Mouse (Mus musculus) spleen, adult 2 months (tissue): ENCODE data around the gene Cemip2. TPM values are rescaled to one million over a fixed set of nuclear protein-coding genes. Genes with fewer than 3 reads are reported as not detected.

Experiments used
- DNase-seq, 2 experiments: peaks; one replicate each; pipeline versions ENCODE4 v3.0.0 to v3.0.0-alpha.2; 2012 to 2021; ENCODE audit warnings: low spot score in 2 of 2, low read depth in 1 of 2
- H3K27ac ChIP-seq: fragments of 200-500 bp; 2 replicates; pipeline ENCODE4 v1.5.1; 2012; ENCODE audit warnings: low read length, inconsistent platforms; ENCODE audit not compliant: insufficient read depth
- H3K27me3 ChIP-seq: fragments of 200-500 bp; 2 replicates; pipeline ENCODE4 v1.6.1; 2012; ENCODE audit warnings: mild to moderate bottlenecking, moderate library complexity, low read length, inconsistent platforms; ENCODE audit not compliant: control insufficient read depth, insufficient read depth
- H3K36me3 ChIP-seq: fragments of 200-500 bp; 2 replicates; pipeline ENCODE4 v1.6.1; 2012; ENCODE audit warnings: mild to moderate bottlenecking, low read length, inconsistent platforms; ENCODE audit not compliant: control insufficient read depth, insufficient read depth
- H3K4me1 ChIP-seq: fragments of 200-500 bp; 2 replicates; pipeline ENCODE4 v1.6.1; 2011; ENCODE audit warnings: inconsistent platforms; ENCODE audit not compliant: control insufficient read depth, insufficient read depth, insufficient read length
- H3K4me3 ChIP-seq: fragments of 200-500 bp; 2 replicates; pipeline ENCODE4 v1.5.1; 2011; ENCODE audit warnings: mild to moderate bottlenecking, inconsistent platforms; ENCODE audit not compliant: insufficient read depth, insufficient read length; ENCODE audit errors: extremely low read depth
- CTCF ChIP-seq: fragments of 200-500 bp; IDR thresholded peaks from 2 replicates; pipeline ENCODE4 v1.5.1; 2011; ENCODE audit warnings: mild to moderate bottlenecking, inconsistent platforms; ENCODE audit not compliant: insufficient read depth, insufficient read length, insufficient replicate concordance; ENCODE audit errors: extremely low read depth
- POLR2A ChIP-seq: fragments of 200-500 bp; IDR thresholded peaks from 2 replicates; pipeline ENCODE4 v1.6.1; 2011; ENCODE audit warnings: low read depth, low read length, inconsistent platforms
- WGBS: fragments of 180-500 bp; shearing (Covaris S2); methylation state at CpG from one replicate; pipeline ENCODE4 v1.1.7; 2018; 5-methylcytosine and 5-hydroxymethylcytosine counted together
- polyA plus RNA-seq: library from polyadenylated mRNA; depleted of rRNA; stranded (reverse); fragments of >200 nt; gene quantifications from 2 replicates; pipeline ENCODE4 v1.2.3, GENCODE M21; 2012

Gene Cemip2
- polyA plus RNA-seq, 1 experiment: 2.5 TPM

DNA sequence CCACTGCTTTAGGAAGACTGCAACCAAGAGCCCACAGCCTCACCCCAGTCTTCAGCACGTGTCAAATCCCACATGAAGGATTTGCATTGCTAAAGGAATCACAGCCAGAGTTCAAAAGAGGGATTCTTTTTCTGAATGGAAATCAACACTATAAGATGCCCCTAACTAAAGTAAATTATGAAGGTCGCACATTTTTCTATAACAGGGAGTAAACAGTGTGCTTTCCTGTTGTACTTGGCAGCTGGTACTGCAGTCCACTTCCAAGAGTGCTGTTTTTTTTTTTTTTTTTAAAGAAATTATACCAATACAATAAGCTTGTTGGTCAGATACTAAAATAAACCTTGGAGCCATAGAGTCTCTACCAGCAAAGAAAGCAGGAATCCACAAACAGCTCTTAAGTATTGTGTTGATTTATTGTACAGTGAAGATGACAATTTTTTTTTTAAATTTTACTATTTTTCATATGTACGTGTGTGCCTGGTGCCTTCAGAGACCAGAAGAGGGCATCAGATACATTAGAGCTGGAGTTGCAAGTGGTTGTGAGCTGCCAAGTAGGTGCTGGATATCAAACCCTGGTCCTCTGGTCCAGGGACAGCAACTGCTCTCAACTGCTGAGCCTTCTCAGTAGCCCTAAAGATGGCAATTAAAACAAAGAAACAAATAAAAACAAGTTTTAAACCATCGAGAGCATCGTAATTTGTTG is 76.5 kb downstream of the Cemip2 start:
- no peak for TF ChIP-seq POLR2A
- TF ChIP-seq CTCF: no peak
- Histone ChIP-seq H3K36me3 (peaks cover 7% of the 10 kb centered on the region), H3K27me3 (no peaks in the 10 kb centered on the region), H3K4me3 (no peak overlapping the region), H3K4me1 (no peaks in the 10 kb centered on the region), H3K27ac (no peak overlapping the region)
- no peak for DNase-seq
- 92% methylated on average over 5 of the region's 5 CpGs for WGBS

DNA sequence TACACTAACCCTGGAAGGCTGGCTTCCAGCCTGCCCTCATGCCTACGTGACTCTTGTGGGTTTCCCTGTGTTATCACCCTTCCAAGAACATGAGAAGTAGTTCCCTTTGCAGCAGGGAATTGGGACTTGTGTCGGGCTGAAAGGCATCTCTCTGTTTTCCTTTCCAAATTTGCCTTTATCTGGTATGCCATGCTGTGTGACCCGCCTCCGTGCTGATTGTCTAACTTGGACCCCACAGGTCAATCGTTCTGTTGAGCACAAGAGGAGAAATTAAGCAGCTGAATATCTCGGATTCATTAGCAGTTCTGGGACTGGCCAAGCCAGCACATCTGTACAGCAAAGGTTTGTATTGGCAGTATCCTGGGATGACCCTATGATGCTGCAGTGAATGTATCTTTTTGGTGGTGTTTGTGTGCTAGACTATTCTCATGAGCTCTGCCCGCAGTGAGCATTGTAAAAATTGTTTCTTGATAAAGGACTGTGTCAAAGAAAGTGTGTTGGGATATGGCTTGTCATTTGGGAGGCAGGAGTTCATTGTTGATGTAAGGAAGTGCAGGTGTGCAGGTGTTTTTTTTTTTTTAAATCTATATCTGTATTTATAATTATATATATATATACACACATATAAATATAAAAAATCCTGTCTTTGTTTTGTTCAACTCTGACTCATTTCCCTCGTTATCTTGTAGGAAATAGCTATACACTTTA is 77.4 kb downstream of the Cemip2 start:
- H3K27me3 ChIP-seq: no peaks in the 10 kb centered on the region
- H3K4me3 ChIP-seq: no peak overlapping the region
- TF ChIP-seq CTCF (no peak), POLR2A (no peak)
- peaks cover 7% of the 10 kb centered on the region for H3K36me3 ChIP-seq
- no peak overlapping the region for H3K27ac ChIP-seq
- H3K4me1 ChIP-seq: peaks cover 2% of the 10 kb centered on the region; the same call in 1 of the 2 replicates
- DNase-seq: no peak
- 90% methylated on average over 8 of the region's 8 CpGs for WGBS

DNA sequence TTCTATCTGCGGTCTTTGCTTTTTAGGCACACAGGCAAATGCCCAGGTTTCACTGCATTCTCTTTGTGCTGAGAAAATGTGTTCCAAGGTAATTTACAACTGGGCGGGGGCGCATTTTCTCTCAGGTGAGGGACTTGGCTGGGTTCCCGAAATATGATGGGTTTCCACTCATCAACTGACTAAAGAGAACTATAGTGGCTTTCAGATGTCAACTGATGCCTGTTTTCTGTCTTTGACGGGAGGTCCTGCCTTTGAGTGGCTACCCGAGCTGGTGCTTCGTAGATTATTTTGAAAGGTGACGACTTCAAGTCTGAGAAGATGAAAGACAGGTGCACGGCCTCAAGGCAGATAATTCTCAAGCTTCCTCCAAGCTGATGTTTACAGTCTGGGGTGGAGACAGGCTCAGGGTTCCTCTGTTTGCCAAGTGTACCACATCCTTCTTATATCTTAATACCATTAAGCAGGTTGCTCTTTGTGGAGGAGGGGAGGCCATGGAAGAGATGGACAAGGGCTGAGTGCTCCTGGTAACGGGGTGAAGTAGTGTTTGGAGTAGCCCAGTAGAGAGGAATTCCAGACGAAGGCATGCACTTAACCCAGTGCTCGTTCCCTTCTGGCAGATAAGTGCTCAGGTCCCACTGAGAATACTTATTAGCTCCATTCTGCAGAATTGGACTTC is 80.8 kb downstream of the Cemip2 start:
- Histone ChIP-seq H3K27me3 (no peaks in the 10 kb centered on the region), H3K4me1 (peaks cover 18% of the 10 kb centered on the region; the same call in 1 of the 2 replicates), H3K36me3 (peaks cover 6% of the 10 kb centered on the region), H3K27ac (no peak overlapping the region), H3K4me3 (no peak overlapping the region)
- 89% methylated on average over 12 of the region's 12 CpGs for WGBS
- TF ChIP-seq POLR2A (no peak), CTCF (no peak)
- no peak for DNase-seq

GRCm38 (mm10) chr19:21860132-21860531 is 82.0 kb downstream of the Cemip2 start:
- Histone ChIP-seq H3K27ac (no peak overlapping the region), H3K36me3 (peaks cover 6% of the 10 kb centered on the region), H3K4me1 (peaks cover 18% of the 10 kb centered on the region; the same call in 1 of the 2 replicates), H3K27me3 (no peaks in the 10 kb centered on the region), H3K4me3 (no peak overlapping the region)
- TF ChIP-seq POLR2A: no peak
- TF ChIP-seq CTCF: no peak
- DNase-seq: peak; percentile 63 to 73
- WGBS: 46% methylated on average over 5 of the region's 5 CpGs

- Histone ChIP-seq H3K4me1 (peaks cover 18% of the 10 kb centered on the region; the same call in 1 of the 2 replicates), H3K36me3 (peaks cover 4% of the 10 kb centered on the region), H3K27me3 (no peaks in the 10 kb centered on the region), H3K4me3 (no peak overlapping the region), H3K27ac (no peak overlapping the region)
- WGBS: 45% methylated on average over 6 of the region's 6 CpGs
- TF ChIP-seq POLR2A (no peak), CTCF (no peak)
- peak in 1 of 2 experiments; percentile 6 for DNase-seq
Observed at GRCm38 (mm10) chr19:21860894-21861293, 82.8 kb downstream of the Cemip2 start.

- Histone ChIP-seq H3K4me1 (peaks cover 18% of the 10 kb centered on the region; the same call in 1 of the 2 replicates), H3K36me3 (no peaks in the 10 kb centered on the region), H3K27ac (peak overlapping the region; percentile 82), H3K27me3 (no peaks in the 10 kb centered on the region), H3K4me3 (no peak overlapping the region)
- 48% methylated on average over 5 of the region's 5 CpGs for WGBS
- DNase-seq: peak; percentile 32 to 44
- no peak for TF ChIP-seq CTCF
- no peak for TF ChIP-seq POLR2A
Observed at GRCm38 (mm10) chr19:21862289-21862990, 84.3 kb downstream of the Cemip2 start.
